Mouse (Mus musculus) ES-E14 (cell line): Measurements from ENCODE around the gene Gm2663.

Source experiments
- ZC3H11A ChIP-seq: IDR thresholded peaks from 2 replicates; pipeline ENCODE4 v1.6.1; 2012; ENCODE audit warnings: low read depth, mild to moderate bottlenecking, inconsistent platforms, low read length, borderline replicate concordance
- ZNF384 ChIP-seq: IDR thresholded peaks from 2 replicates; pipeline ENCODE4 v1.6.1; 2012; ENCODE audit warnings: low read depth, low read length, inconsistent platforms

DNA sequence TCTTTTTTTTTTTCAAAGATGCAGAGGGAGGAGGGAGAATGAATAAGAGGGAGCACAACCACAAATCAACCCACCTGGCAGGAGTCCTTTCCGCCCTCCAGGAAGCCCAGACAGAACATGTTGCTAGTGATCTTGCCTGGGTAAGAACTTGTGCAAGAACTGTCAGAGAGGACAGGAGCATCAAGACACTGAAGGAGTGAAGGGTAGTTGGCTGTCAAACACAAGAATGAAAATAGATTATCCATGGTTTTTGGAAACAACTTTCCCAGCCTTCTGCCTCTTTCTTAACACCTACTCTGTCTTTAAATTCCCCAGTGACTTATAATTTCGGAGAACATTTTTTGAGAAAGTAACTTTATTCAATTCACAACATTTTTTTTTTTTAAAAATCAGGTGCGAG is 33.0 kb upstream of the Gm2663 start:
- no peak for TF ChIP-seq ZNF384
- no peak for TF ChIP-seq ZC3H11A
